Mouse (Mus musculus) forebrain, embryonic 12.5 days (tissue): ENCODE measurements at regions not wholly inside any gene's neighbourhood (a gene's known extent, or its start where the extent isn't known, plus 50 kb on each side); places are given as distances from the start of the nearest gene placed in this dataset.

Source experiments
- ATAC-seq: fragments of 200-750 bp; cut with Nextera tagmentation; 2 replicates; pipeline ENCODE4 v1.8.0; 2017; ENCODE audit warnings: moderate TSS enrichment; ENCODE audit not compliant: low FRiP score
- H3K27ac ChIP-seq: fragments of 300-500 bp; sonication (generic); 2 replicates; pipeline ENCODE4 v1.5.1; 2016; ENCODE audit warnings: mild to moderate bottlenecking
- H3K27me3 ChIP-seq: fragments of 300-500 bp; sonication (generic); 2 replicates; pipeline ENCODE4 v1.6.1; 2016; ENCODE audit warnings: mild to moderate bottlenecking
- H3K36me3 ChIP-seq: fragments of 300-500 bp; sonication (generic); replicated peaks from 2 replicates; pipeline ENCODE4 v1.6.1; 2016; ENCODE audit warnings: mild to moderate bottlenecking
- H3K4me1 ChIP-seq: fragments of 300-500 bp; sonication (generic); 2 replicates; pipeline ENCODE4 v1.6.1; 2016
- H3K4me2 ChIP-seq: fragments of 300-500 bp; sonication (generic); 2 replicates; pipeline ENCODE4 v1.6.1; 2016; ENCODE audit warnings: mild to moderate bottlenecking, moderate library complexity
- H3K4me3 ChIP-seq: fragments of 300-500 bp; sonication (generic); replicated peaks from 2 replicates; pipeline ENCODE4 v1.5.1; 2016; ENCODE audit warnings: mild to moderate bottlenecking
- H3K9ac ChIP-seq: fragments of 300-500 bp; sonication (generic); 2 replicates; pipeline ENCODE4 v1.6.1; 2016; ENCODE audit warnings: mild to moderate bottlenecking
- H3K9me3 ChIP-seq: fragments of 300-500 bp; sonication (generic); 2 replicates; pipeline ENCODE4 v1.6.1; 2016
- WGBS: fragments of 180-500 bp; shearing (Covaris S2); methylation state at CpG from one replicate; pipeline ENCODE4 v1.1.7; 2016; 5-methylcytosine and 5-hydroxymethylcytosine counted together

GRCm38 (mm10) chr9:116249791-116250190 is 74.6 kb upstream of the Tgfbr2 start:
- no peaks in the 10 kb centered on the region for H3K4me1 ChIP-seq
- 86% methylated on average over 2 of the region's 2 CpGs for WGBS
- no peak overlapping the region for H3K9ac ChIP-seq

GRCm38 (mm10) chr9:116245136-116245535 is 70.0 kb upstream of the Tgfbr2 start:
- 94% methylated on average over 5 of the region's 5 CpGs for WGBS
- no peak overlapping the region for H3K9ac ChIP-seq
- H3K4me1 ChIP-seq: no peaks in the 10 kb centered on the region
- ATAC-seq: no peak
- no peaks in the 10 kb centered on the region for H3K27me3 ChIP-seq
- H3K4me2 ChIP-seq: no peak overlapping the region
- no peak overlapping the region for H3K4me3 ChIP-seq
- H3K36me3 ChIP-seq: no peaks in the 10 kb centered on the region
- H3K27ac ChIP-seq: no peak overlapping the region
- no peaks in the 10 kb centered on the region for H3K9me3 ChIP-seq

More at GRCm38 (mm10) chr9:116249791-116250190, 74.6 kb upstream of the Tgfbr2 start:
- Histone ChIP-seq H3K4me3 (no peak overlapping the region), H3K27ac (no peak overlapping the region), H3K36me3 (no peaks in the 10 kb centered on the region), H3K4me2 (no peak overlapping the region), H3K27me3 (no peaks in the 10 kb centered on the region), H3K9me3 (no peaks in the 10 kb centered on the region)
- ATAC-seq: no peak

- WGBS: 83% methylated on average over 1 of the region's 1 CpGs
- no peak overlapping the region for H3K4me3 ChIP-seq
- no peaks in the 10 kb centered on the region for H3K4me1 ChIP-seq
- no peaks in the 10 kb centered on the region for H3K9me3 ChIP-seq
- H3K36me3 ChIP-seq: no peaks in the 10 kb centered on the region
- no peak overlapping the region for H3K9ac ChIP-seq
- no peak for ATAC-seq
- no peak overlapping the region for H3K4me2 ChIP-seq
- H3K27me3 ChIP-seq: no peaks in the 10 kb centered on the region
- no peak overlapping the region for H3K27ac ChIP-seq
Measured at GRCm38 (mm10) chr9:116244619-116244899, 69.4 kb upstream of the Tgfbr2 start.

- H3K9ac ChIP-seq: no peak overlapping the region
- no peak for ATAC-seq
- H3K36me3 ChIP-seq: no peaks in the 10 kb centered on the region
- WGBS: 82% methylated on average over 8 of the region's 8 CpGs
- no peak overlapping the region for H3K27ac ChIP-seq
- H3K4me3 ChIP-seq: no peak overlapping the region
- H3K4me1 ChIP-seq: no peaks in the 10 kb centered on the region
- no peak overlapping the region for H3K4me2 ChIP-seq
- H3K27me3 ChIP-seq: no peaks in the 10 kb centered on the region
- no peaks in the 10 kb centered on the region for H3K9me3 ChIP-seq
Measured at GRCm38 (mm10) chr9:116243775-116244618, 68.8 kb upstream of the Tgfbr2 start.

GRCm38 (mm10) chr9:116241933-116242526 is 66.9 kb upstream of the Tgfbr2 start:
- Histone ChIP-seq H3K27ac (no peak overlapping the region), H3K9me3 (no peaks in the 10 kb centered on the region), H3K9ac (no peak overlapping the region), H3K27me3 (no peaks in the 10 kb centered on the region), H3K4me3 (no peak overlapping the region), H3K4me1 (no peaks in the 10 kb centered on the region), H3K4me2 (no peak overlapping the region), H3K36me3 (no peaks in the 10 kb centered on the region)
- no peak for ATAC-seq
- WGBS: 85% methylated on average over 5 of the region's 5 CpGs

- 94% methylated on average over 10 of the region's 10 CpGs for WGBS
- ATAC-seq: no peak
Measured at GRCm38 (mm10) chr9:116241290-116241689, 66.1 kb upstream of the Tgfbr2 start.

GRCm38 (mm10) chr9:116236836-116237235 is 61.7 kb upstream of the Tgfbr2 start:
- H3K4me3 ChIP-seq: no peak overlapping the region
- no peak overlapping the region for H3K4me2 ChIP-seq
- no peak for ATAC-seq
- no peaks in the 10 kb centered on the region for H3K27me3 ChIP-seq
- no peaks in the 10 kb centered on the region for H3K4me1 ChIP-seq
- no peak overlapping the region for H3K27ac ChIP-seq
- H3K36me3 ChIP-seq: no peaks in the 10 kb centered on the region
- H3K9me3 ChIP-seq: no peaks in the 10 kb centered on the region
- no peak overlapping the region for H3K9ac ChIP-seq

More at GRCm38 (mm10) chr9:116241290-116241689, 66.1 kb upstream of the Tgfbr2 start:
- Histone ChIP-seq H3K4me2 (no peak overlapping the region), H3K4me3 (no peak overlapping the region), H3K27ac (no peak overlapping the region), H3K36me3 (no peaks in the 10 kb centered on the region), H3K4me1 (no peaks in the 10 kb centered on the region), H3K27me3 (no peaks in the 10 kb centered on the region), H3K9me3 (no peaks in the 10 kb centered on the region), H3K9ac (no peak overlapping the region)

GRCm38 (mm10) chr9:116234170-116234569 is 59.0 kb upstream of the Tgfbr2 start:
- Histone ChIP-seq H3K4me3 (no peak overlapping the region), H3K27me3 (no peaks in the 10 kb centered on the region), H3K27ac (no peak overlapping the region), H3K4me2 (no peak overlapping the region), H3K9ac (no peak overlapping the region), H3K4me1 (no peaks in the 10 kb centered on the region), H3K9me3 (no peaks in the 10 kb centered on the region), H3K36me3 (no peaks in the 10 kb centered on the region)
- WGBS: 85% methylated on average over 7 of the region's 7 CpGs
- ATAC-seq: no peak

- no peak overlapping the region for H3K4me2 ChIP-seq
- 0 out of 2 replicates have a peak, but pooled peaks cover 2% of the 10 kb centered on the region for H3K27me3 ChIP-seq
- H3K9ac ChIP-seq: no peak overlapping the region
- WGBS: 82% methylated on average over 10 of the region's 10 CpGs
- no peak overlapping the region for H3K27ac ChIP-seq
- no peaks in the 10 kb centered on the region for H3K4me1 ChIP-seq
- H3K9me3 ChIP-seq: no peaks in the 10 kb centered on the region
- H3K4me3 ChIP-seq: no peak overlapping the region
- no peak for ATAC-seq
- no peaks in the 10 kb centered on the region for H3K36me3 ChIP-seq
Measured at GRCm38 (mm10) chr9:116232386-116232785, 57.2 kb upstream of the Tgfbr2 start.

- no peak for ATAC-seq
- Histone ChIP-seq H3K36me3 (no peaks in the 10 kb centered on the region), H3K27me3 (0 out of 2 replicates have a peak, but pooled peaks cover 2% of the 10 kb centered on the region), H3K4me2 (no peak overlapping the region), H3K4me3 (no peak overlapping the region), H3K27ac (no peak overlapping the region), H3K4me1 (no peaks in the 10 kb centered on the region), H3K9ac (no peak overlapping the region), H3K9me3 (no peaks in the 10 kb centered on the region)
- WGBS: 91% methylated on average over 16 of the region's 16 CpGs
Measured at GRCm38 (mm10) chr9:116231351-116232311, 56.5 kb upstream of the Tgfbr2 start.

- Histone ChIP-seq H3K27ac (no peak overlapping the region), H3K4me1 (no peaks in the 10 kb centered on the region), H3K4me2 (no peak overlapping the region), H3K36me3 (no peaks in the 10 kb centered on the region), H3K27me3 (0 out of 2 replicates have a peak, but pooled peaks cover 2% of the 10 kb centered on the region), H3K9ac (no peak overlapping the region), H3K4me3 (no peak overlapping the region), H3K9me3 (no peaks in the 10 kb centered on the region)
- ATAC-seq: no peak
- WGBS: 82% methylated on average over 7 of the region's 7 CpGs
Measured at GRCm38 (mm10) chr9:116230346-116230745, 55.2 kb upstream of the Tgfbr2 start.

- no peak for ATAC-seq
- 87% methylated on average over 9 of the region's 9 CpGs for WGBS
Measured at GRCm38 (mm10) chr9:116228443-116228842, 53.3 kb upstream of the Tgfbr2 start.

More at GRCm38 (mm10) chr9:116228443-116228842, 53.3 kb upstream of the Tgfbr2 start:
- H3K27me3 ChIP-seq: 0 out of 2 replicates have a peak, but pooled peaks cover 2% of the 10 kb centered on the region
- H3K27ac ChIP-seq: no peak overlapping the region
- H3K36me3 ChIP-seq: no peaks in the 10 kb centered on the region
- no peak overlapping the region for H3K4me2 ChIP-seq
- H3K9me3 ChIP-seq: no peaks in the 10 kb centered on the region
- H3K9ac ChIP-seq: no peak overlapping the region
- H3K4me3 ChIP-seq: no peak overlapping the region
- H3K4me1 ChIP-seq: no peaks in the 10 kb centered on the region
